Mouse (Mus musculus): ENCODE results near the gene Tmem40. TPM values are rescaled to one million over a fixed set of nuclear protein-coding genes. Genes with fewer than 3 reads are reported as not detected.

Tmem40 gene
- polyA plus RNA-seq, 1 experiment, result not detected

DNA sequence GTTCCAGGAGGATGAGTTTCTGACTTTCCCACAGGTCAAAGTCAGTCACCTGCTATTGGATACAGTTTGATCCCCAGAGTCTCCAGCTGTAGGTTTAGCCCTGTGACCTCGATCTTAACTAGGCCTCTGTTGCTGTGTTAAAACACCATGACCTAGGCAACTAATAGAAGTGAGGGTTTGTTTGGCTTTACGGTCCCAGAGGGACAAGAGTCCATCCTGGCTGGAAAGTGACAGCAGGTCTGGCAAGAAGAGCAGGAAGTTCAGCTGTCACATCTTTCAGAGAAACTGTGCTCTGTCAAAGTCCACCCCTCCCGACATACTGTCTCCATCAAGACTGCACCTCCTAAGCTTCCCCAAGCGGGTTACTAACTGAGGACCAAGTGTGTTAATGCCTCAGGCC, 8.6 kb upstream of the Tmem40 start:
- no peak overlapping the region for H3K4me3 ChIP-seq (ENCODE audit: insufficient read depth, low read length)
- H3K4me1 ChIP-seq (ENCODE audit: control insufficient read depth, insufficient read depth, low read length), result peaks cover 10% of the 10 kb centered on the region
- TF ChIP-seq POLR2A (IDR thresholded peaks at IDR 0.05; ENCODE audit: borderline replicate concordance, low read depth, low read length) (no peak), CTCF (IDR thresholded peaks at IDR 0.05; ENCODE audit: low read depth, low read length) (no peak)
- H3K27ac ChIP-seq (ENCODE audit: insufficient read depth, low read depth, low read length), result no peak overlapping the region

DNA sequence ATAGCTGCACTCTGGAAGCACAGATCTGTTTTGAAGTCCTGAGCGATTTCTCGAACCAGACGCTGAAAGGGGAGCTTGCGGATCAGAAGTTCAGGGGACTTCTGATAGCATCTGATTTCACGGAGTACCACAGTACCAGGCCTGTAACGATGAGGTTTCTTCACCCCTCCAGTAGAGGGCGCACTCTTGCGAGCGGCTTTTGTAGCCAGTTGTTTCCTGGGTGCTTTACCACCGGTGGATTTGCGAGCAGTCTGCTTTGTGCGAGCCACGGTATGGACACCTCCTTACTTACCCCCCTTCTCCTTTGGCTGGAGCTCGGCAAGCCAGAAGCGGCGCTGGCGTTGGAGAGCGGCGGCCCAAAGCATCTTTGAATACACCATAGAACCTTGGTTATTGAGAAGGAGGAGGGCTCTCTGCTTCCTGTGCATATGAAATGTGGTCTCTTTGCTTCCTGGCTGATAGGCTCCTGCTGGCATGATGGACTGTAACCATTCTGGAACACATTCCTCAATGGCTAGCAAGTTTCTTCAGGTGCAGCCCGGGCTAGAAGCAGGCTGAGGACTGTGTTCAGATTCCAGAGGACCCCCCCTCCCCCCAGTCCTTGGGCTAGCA, 8.0 kb upstream of the Tmem40 start:
- Histone ChIP-seq H3K27ac (ENCODE audit: insufficient read depth, low read depth, low read length) (no peak overlapping the region), H3K4me3 (ENCODE audit: insufficient read depth, low read length) (no peak overlapping the region), H3K4me1 (ENCODE audit: control insufficient read depth, insufficient read depth, low read length) (peaks cover 10% of the 10 kb centered on the region)
- no peak for TF ChIP-seq POLR2A (IDR thresholded peaks at IDR 0.05; ENCODE audit: borderline replicate concordance, low read depth, low read length)
- peak; percentile 47; the same call in 1 of the 2 replicates for TF ChIP-seq CTCF (IDR thresholded peaks at IDR 0.05; ENCODE audit: low read depth, low read length)

DNA sequence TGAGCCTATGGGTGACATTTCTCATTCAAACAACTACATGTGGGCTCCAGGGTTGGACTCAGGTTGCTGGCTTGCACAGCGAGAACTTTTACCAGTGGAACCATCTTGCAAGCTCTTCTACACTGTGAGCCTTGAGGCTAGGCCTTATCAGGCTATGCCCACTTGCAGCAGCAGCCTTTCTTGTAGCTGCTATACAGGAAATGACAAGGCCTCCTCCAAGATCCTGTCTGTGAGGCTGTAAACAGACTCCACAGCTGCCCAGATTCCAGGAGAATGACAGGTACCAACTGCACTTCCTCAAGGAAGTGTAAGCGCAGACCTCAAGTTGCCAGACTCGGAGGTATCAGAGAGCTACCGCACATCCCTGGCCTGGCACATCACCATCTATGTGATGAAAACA, 6.0 kb upstream of the Tmem40 start:
- TF ChIP-seq POLR2A (IDR thresholded peaks at IDR 0.05; ENCODE audit: borderline replicate concordance, low read depth, low read length), result no peak
- Histone ChIP-seq H3K27ac (ENCODE audit: insufficient read depth, low read depth, low read length) (no peak overlapping the region), H3K4me1 (ENCODE audit: control insufficient read depth, insufficient read depth, low read length) (peaks cover 24% of the 10 kb centered on the region), H3K4me3 (ENCODE audit: insufficient read depth, low read length) (no peak overlapping the region)

DNA sequence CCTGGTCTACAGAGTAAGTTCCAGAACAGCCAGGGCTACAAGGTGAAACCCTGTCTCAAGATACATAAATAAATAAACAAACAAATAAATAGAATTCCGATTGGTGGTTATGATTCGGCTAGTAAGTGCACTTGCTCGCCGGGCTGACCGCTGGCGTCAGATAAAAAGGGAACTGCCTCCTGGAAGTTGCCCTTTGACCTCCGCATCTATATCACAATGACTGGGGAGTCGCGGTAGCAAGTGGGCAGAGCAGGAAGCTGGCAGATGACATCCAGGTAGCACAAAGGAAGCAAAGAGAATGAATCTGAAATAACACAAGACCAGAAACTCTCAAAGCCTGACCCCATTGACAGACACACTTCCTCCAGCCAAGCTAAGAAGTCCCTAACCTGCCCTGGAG, 5.1 kb upstream of the Tmem40 start:
- no peak overlapping the region for H3K27ac ChIP-seq (ENCODE audit: insufficient read depth, low read depth, low read length)
- TF ChIP-seq POLR2A (IDR thresholded peaks at IDR 0.05; ENCODE audit: borderline replicate concordance, low read depth, low read length) (no peak), CTCF (IDR thresholded peaks at IDR 0.05; ENCODE audit: low read depth, low read length) (no peak)
- H3K4me1 ChIP-seq (ENCODE audit: control insufficient read depth, insufficient read depth, low read length), result peaks cover 32% of the 10 kb centered on the region
- H3K4me3 ChIP-seq (ENCODE audit: insufficient read depth, low read length), result no peak overlapping the region

DNA sequence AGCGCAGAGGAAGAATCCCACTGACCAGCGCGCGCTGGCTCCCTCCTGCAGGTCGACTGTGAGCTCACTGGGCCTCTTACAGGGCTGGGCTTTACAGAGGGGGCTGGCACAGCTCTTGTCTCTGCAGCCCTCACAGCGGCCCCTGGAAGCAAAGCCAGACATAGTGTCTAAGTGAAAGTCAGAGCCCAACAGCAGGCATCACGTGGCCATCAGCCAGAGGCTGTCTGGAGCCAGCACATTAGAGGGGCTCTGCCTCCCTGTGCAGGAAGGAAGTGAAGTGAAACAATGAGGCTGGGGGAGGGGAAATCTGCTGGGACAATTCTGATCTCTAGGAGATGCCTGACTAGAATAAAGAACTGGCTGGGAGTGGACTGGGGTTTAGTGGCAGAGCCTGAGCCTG, 2.0 kb upstream of the Tmem40 start:
- peak overlapping the region; percentile 82 for H3K27ac ChIP-seq (ENCODE audit: insufficient read depth, low read depth, low read length)

DNA sequence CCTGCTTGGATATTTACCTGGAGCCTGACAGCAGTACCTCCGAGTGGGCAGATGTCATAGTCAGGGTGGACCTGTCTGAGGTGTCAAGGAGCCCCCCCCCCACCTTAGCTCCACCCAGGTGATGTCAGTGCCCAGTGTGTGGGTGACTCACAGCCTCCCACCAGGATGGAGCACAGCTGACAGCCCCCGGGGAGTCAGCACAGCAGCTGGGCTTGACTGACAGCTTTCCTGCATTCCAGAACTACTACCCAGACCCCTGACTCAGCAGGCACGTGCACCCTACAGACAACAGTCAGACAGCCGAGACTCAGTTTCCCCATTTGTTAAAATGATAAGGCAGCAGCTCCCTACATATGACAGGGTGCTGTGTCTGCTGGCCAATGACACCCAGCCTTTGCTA, 1.2 kb downstream of the Tmem40 start:
- TF ChIP-seq POLR2A (IDR thresholded peaks at IDR 0.05; ENCODE audit: borderline replicate concordance, low read depth, low read length) (no peak), CTCF (IDR thresholded peaks at IDR 0.05; ENCODE audit: low read depth, low read length) (no peak)
- Histone ChIP-seq H3K4me3 (ENCODE audit: insufficient read depth, low read length) (no peak overlapping the region), H3K4me1 (ENCODE audit: control insufficient read depth, insufficient read depth, low read length) (peaks cover 54% of the 10 kb centered on the region), H3K27ac (ENCODE audit: insufficient read depth, low read depth, low read length) (no peak overlapping the region)

More for the DNA sequence above, 2.0 kb upstream of the Tmem40 start:
- no peak for TF ChIP-seq POLR2A (IDR thresholded peaks at IDR 0.05; ENCODE audit: borderline replicate concordance, low read depth, low read length)
- TF ChIP-seq CTCF (IDR thresholded peaks at IDR 0.05; ENCODE audit: low read depth, low read length), result no peak
- Histone ChIP-seq H3K4me1 (ENCODE audit: control insufficient read depth, insufficient read depth, low read length) (peaks cover 59% of the 10 kb centered on the region), H3K4me3 (ENCODE audit: insufficient read depth, low read length) (peak overlapping the region; percentile 39)

DNA sequence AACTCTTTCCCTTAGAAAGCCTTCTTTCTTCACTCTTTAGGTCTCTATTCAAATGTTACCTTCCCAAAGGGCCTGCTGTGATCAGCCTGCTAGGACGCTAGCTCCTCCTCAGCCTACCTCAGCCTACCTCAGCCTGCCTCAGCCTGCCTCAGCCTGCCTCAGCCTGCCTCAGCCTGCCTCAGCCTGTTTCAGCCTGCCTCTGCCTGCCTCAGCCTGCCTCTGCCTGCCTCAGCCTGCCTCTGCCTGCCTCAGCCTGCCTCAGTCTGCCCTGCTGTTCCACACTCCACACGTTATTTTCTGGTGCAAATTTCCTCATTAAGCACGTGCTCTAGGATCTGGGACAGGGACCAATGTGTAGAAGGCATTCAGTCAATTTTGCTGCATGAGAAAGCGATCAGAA, 2.1 kb downstream of the Tmem40 start:
- Histone ChIP-seq H3K4me1 (ENCODE audit: control insufficient read depth, insufficient read depth, low read length) (peaks cover 54% of the 10 kb centered on the region), H3K27ac (ENCODE audit: insufficient read depth, low read depth, low read length) (no peak overlapping the region), H3K4me3 (ENCODE audit: insufficient read depth, low read length) (no peak overlapping the region)
- TF ChIP-seq POLR2A (IDR thresholded peaks at IDR 0.05; ENCODE audit: borderline replicate concordance, low read depth, low read length) (no peak), CTCF (IDR thresholded peaks at IDR 0.05; ENCODE audit: low read depth, low read length) (no peak)

DNA sequence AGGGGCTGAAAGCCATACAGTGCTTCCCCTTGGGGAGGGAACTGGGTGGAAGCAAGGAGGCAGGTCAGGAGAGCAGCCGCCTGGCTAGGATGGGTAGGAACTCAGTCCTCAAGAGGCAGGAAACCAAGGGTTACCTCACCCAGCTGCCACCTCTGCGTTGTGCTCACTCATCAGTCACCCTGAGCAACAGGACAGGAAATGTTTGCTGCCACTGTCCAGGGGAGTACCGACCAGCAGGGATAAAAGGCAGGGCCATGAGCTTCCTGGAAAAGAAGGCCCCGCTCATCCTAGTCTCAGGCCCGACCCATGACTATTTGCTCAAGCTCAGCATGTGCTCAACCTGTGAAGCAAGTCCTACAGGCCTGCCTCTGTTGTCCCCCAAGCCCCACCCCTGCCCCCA, 2.7 kb downstream of the Tmem40 start:
- no peak overlapping the region for H3K4me3 ChIP-seq (ENCODE audit: insufficient read depth, low read length)
- no peak for TF ChIP-seq CTCF (IDR thresholded peaks at IDR 0.05; ENCODE audit: low read depth, low read length)
- TF ChIP-seq POLR2A (IDR thresholded peaks at IDR 0.05; ENCODE audit: borderline replicate concordance, low read depth, low read length), result no peak
- H3K27ac ChIP-seq (ENCODE audit: insufficient read depth, low read depth, low read length), result no peak overlapping the region
- H3K4me1 ChIP-seq (ENCODE audit: control insufficient read depth, insufficient read depth, low read length), result peaks cover 49% of the 10 kb centered on the region

DNA sequence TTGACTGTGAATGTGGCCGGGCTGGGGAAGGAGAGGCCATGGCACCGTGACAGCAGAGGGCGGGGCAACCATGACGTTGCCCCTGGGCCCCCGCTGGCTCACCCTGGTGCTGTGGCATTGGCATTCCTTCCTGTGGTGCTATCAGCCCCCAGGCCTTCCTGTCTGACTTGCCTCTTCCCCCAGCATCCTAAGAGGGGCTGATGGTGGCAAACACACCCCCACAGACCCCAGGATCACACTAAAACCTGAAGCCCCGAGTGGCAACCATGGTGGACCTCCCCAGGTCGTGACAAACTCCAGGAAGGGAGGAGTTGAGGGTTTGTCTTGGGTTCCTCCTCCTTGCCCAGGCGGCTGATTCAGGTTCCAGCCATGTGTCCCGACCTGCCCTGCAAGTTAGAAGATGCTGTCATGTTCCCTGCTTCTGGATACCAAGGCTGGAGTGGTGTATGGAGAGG, 3.2 kb downstream of the Tmem40 start:
- peaks cover 47% of the 10 kb centered on the region for H3K4me1 ChIP-seq (ENCODE audit: control insufficient read depth, insufficient read depth, low read length)
- no peak for TF ChIP-seq CTCF (IDR thresholded peaks at IDR 0.05; ENCODE audit: low read depth, low read length)
- TF ChIP-seq POLR2A (IDR thresholded peaks at IDR 0.05; ENCODE audit: borderline replicate concordance, low read depth, low read length), result no peak
- no peak overlapping the region for H3K4me3 ChIP-seq (ENCODE audit: insufficient read depth, low read length)
- no peak overlapping the region for H3K27ac ChIP-seq (ENCODE audit: insufficient read depth, low read depth, low read length)

DNA sequence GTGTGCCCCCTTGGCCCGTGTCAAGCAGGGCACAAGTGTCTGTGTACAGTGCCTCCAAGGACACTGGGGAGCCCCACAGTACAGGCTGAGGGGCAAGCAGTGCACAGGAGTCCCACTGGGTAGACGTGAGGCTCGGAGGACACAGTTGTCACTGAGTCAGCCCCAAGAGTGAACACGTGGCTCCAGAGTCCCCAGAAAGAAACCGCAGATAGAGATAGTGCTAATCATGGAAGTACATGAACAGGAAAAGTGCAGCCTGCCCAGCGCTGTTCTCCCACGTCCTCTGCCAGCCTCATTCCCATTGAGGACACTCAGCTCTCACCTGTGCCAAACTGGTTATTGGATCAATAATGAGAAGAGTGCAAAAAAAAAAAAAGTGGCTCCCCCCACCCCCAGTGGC, 6.7 kb downstream of the Tmem40 start:
- TF ChIP-seq CTCF (IDR thresholded peaks at IDR 0.05; ENCODE audit: low read depth, low read length) (no peak), POLR2A (IDR thresholded peaks at IDR 0.05; ENCODE audit: borderline replicate concordance, low read depth, low read length) (no peak)
- H3K27ac ChIP-seq (ENCODE audit: insufficient read depth, low read depth, low read length), result no peak overlapping the region
- H3K4me3 ChIP-seq (ENCODE audit: insufficient read depth, low read length), result no peak overlapping the region
- H3K4me1 ChIP-seq (ENCODE audit: control insufficient read depth, insufficient read depth, low read length), result peaks cover 14% of the 10 kb centered on the region

Data from bone marrow macrophage, adult 2 months (primary cell).